Mouse (Mus musculus) cerebellum, adult 11 months (tissue): ENCODE measurements at regions not wholly inside any gene's neighbourhood (a gene's known extent, or its start where the extent isn't known, plus 50 kb on each side); places are given as distances from the start of the nearest gene placed in this dataset.

Experiments
- DNase-seq: peaks from one replicate; pipeline ENCODE4 v3.0.0; 2022

GRCm38 (mm10) chrX:142554161-142554560 lies 127.0 kb upstream of the Tmem164 start:
- peak; percentile 35 for DNase-seq

- DNase-seq: no peak
These were observed 123.7 kb upstream of the Tmem164 start for GRCm38 (mm10) chrX:142557496-142557895.

GRCm38 (mm10) chrX:142560209-142560912 lies 120.8 kb upstream of the Tmem164 start:
- no peak for DNase-seq

DNA sequence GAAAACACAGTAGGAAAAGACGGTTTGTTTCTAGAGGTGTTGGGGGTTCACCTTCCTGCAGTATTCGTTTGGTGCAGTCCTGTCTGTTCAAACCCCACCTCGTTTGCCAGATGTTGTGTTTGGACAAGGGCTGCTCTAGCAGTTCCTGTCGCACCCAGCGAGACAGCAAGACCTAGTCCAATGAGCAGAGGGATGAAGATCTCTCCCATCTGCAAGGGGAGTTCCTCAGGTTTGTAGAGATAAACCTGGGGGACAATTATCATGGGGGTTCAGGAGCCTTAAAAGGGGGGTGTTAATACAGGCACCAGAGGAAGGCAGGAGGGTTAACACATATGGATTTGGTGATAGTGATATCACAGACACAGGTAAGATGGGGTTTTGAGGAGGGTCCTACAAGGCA lies 119.4 kb upstream of the Tmem164 start:
- DNase-seq: no peak

DNA sequence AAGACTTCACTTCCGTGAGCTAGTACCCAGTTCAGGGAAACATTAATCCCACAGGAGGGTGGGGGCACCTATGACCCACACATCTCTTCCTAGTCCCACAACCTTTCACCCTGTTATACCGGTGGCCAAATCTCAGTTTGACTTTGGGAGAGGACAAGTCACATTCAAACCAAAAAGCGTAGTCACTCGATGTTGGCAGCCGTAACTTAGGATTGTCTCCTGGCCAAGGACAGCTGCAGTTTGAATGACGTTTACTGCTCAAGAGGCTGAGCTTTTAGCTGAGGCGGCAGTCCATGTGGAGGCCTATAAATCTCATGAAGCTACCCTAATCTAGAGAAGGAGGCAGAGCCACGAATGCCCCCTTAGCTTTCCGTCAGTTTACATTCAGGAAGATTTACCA lies 117.0 kb upstream of the Tmem164 start:
- no peak for DNase-seq

GRCm38 (mm10) chrX:142571772-142572171 lies 109.4 kb upstream of the Tmem164 start:
- no peak for DNase-seq

GRCm38 (mm10) chrX:142574022-142574421 lies 107.2 kb upstream of the Tmem164 start:
- no peak for DNase-seq

GRCm38 (mm10) chrX:142574945-142575710 lies 106.1 kb upstream of the Tmem164 start:
- DNase-seq: no peak

GRCm38 (mm10) chrX:142576127-142576526 lies 105.1 kb upstream of the Tmem164 start:
- DNase-seq: no peak

DNA sequence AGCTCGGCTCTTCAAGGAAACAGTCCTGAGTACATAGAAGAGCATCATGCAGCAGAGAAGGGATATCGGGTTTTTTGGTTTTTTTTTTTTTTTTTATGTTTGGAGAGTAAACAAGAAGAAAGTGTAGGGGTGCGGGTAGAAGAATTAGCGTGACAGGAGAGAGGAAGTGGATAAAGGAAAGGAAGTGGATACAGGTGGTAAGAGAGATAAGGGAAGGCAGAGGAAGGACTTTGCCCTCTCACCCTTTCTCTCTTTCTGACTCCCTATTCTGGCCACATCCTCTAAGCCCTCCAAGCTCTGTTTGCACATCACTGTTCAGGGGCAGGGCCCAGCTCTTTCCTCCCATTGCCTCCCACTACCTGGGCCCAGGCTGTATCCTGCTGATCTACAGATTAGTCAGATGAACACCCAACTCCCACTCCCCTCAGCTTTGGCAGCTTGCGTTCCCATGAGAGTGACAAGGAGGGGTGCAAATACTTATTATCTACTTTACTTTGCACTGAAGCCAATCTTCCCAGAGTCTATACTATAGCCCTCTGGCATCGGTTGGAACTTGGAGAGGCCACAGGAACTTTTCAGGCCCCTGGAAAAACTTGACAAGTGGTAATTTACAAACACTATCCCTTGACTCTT lies 103.6 kb upstream of the Tmem164 start:
- no peak for DNase-seq

DNA sequence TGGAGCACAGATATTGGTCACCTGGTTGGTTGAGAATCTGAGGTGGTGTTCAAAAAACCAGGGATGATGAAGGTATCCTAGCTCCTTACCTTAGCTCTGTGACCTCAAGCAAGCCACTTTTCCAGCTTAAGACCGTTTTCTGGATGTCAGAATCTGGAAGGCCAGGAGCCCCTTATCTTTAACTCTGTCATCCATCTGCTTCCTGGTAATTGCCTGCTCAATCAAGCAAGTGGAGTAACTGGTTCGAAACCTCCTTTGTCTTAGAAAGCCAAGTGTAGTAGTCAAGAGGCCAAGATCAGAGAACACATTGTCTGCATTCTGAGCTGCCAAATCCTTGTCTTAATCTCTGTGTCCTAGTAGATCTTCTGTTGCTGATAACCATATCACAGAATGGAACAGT lies 95.9 kb upstream of the Tmem164 start:
- DNase-seq: no peak

GRCm38 (mm10) chrX:142599377-142599776 lies 81.8 kb upstream of the Tmem164 start:
- no peak for DNase-seq

DNA sequence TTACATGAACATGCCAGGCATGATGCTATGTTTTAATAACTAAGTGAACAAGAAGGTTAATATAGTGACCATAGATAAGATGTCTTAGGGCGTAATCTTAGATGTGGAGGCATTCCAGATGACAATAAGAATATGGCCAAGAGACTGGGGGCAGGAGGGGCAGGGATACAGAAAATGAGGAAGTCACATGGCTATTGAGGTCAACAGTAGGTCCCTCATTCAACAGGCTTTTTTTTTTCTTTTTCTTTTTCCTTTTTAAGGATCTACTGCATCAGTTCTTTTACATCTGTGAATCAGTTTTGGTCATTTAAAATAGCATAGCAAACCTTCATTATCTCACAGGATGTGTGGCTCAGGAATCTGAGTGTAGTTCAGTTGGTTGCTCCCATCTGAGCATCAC lies 80.4 kb upstream of the Tmem164 start:
- no peak for DNase-seq

DNA sequence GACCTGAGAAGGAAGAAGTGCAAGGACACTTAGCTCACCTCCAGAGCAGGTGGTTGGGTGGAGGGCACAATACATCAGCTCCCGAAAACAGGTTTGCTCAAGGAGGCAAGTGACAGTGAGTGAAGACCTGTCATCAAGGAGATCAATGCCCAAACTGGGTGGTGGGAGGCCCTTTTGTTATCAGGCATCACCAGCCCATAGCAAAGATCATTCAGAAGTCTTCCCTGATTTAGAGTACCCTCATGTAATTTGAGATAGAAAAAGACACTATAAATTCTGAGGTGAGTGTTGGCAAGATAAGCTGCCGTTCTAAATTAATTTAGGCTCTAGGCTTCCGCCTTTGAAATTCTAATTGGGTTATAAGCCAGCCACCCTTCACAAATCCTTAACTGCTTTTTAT lies 76.1 kb upstream of the Tmem164 start:
- DNase-seq: no peak

DNA sequence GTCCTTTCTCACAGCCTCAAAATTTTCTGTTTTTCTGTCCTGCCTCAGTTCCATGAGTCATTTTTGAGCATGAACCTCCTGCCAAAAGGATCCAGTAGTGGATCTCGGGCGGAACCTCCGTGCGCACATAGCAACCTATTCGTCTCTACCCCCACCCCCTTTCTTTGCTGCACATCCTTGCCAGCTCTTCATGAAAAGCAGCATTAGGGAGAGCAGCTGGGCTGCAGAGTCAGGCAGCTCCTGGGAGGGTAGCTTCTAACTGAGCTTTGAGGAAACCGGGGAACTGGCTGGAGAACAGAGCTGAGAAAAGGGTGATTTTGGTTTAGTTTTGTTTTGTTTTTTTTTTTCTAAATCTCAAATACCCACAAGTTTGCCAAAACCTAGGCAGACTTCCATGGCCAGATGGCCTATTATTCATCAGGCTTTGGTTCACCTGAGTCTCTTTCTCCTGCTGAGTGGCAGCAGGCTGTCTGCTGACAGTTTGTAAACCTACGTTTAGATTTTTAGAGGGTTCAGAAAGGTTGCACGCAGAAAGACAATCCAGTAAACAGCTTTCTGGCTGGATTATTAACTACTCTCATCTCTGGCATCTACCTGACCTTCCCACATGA lies 74.5 kb upstream of the Tmem164 start:
- peak; percentile 16 for DNase-seq

DNA sequence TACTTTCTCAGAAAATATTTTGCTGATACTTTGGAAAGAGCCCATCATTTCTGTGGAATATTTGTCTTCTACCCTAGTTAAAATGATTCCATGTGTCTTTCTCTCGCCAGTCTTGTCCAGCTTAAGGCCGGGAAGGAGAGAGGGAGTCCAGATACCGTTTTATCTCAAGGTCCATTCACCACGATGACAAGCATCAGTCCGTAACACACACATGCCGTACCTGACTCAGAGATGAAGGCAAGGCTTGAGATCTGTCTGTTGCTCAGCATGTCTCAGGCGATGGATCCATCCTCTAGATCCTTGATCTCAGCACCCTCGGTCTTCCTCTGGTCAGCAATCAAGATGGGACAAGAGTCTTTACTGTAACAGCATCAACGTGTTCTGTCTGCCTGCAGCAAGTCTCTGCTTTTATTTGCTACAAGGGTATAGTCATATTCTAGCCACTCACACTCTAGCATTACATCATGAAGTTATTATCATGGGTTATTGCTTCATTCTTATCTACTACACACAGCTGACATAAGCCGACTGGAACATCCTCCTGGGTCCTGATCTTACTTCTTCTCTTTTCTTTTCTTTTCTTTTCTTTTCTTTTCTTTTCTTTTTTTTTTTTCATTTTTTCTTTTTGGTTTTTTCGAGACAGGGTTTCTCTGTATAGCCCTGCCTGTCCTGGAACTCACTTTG lies 64.9 kb upstream of the Tmem164 start:
- DNase-seq: no peak

DNA sequence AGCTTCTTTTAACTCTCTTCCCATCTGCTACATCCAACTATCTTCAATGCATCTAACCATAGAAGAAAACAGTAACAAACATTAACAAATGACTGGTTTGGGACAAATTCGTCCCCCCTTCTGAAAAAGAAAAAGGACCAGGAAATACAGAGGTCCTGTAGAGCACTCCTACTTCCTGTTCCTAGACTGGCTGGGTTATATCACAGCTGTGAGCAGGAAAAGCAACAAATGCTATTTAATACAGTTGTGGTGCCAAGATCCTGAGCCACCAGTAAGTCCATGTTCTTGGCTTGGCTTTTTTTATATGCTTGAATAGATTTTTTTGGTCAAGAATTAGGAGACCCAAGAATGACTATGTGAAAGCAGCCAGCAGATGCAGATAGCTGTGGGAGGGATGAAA lies 62.8 kb upstream of the Tmem164 start:
- DNase-seq: no peak

DNA sequence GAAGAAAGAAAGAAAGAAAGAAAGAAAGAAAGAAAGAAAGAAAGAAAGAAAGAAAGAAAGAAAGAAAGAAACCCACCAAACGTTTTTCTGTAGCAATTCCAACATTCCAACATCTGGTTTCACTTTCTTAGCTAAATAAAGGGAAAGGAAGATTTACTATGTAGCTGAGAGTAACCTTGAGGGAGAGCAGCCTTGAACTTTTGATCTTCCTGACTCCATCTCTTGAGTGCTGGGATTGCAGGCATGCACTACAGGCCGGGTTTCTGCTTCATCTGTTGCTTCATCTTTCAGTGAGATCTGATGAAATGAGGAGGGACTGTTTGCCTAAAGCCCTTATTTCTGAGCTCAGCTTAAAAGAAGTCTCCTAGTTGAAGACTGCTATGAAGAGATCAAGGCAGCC lies 57.8 kb upstream of the Tmem164 start:
- no peak for DNase-seq

- no peak for DNase-seq
These were observed 57.3 kb upstream of the Tmem164 start for GRCm38 (mm10) chrX:142623882-142624281.
